ENCODE assay signal across 17 mouse cellular contexts in the genomic region with DNA sequence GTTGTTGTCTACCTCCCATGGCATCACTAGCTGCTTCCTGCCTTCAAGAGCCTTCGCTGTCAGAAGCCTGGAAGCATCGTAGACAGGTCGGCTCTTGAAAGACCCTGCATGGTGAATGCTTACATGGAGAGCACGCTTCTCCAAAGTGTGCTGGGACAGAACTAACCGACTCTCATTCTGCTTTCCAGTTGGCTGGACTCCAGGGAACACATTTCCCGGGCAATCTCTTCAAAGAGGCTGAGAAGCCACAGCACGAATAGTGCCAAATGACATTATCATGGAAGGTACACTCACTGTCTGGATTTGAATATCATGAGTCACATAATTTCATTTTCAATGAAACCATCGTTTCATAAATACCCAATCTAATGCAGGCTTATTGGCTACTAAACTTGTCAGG.
DNase-seq lines count a peak whose midpoint lies in the region; ATAC-seq lines count a peak whose summit lies in the region.
"Had no signal": no experiment of that assay in that cellular context is flagged by ENCODE, and none has a peak within 500 bp of the region (broad histone marks: within the 10 kb centered on the region; RNA-seq: fewer than 3 reads in every experiment).

No protein-coding gene starts in this region.

- H3K4me2 ChIP-seq in liver, embryonic 12.5 days, result no peak overlapping the region
- H3K4me2 ChIP-seq: embryonic facial prominence, embryonic 13.5 days; liver, embryonic 15.5 days had no signal

- no peaks in the 10 kb centered on the region for H3K4me1 ChIP-seq in liver, embryonic 12.5 days
- H3K4me1 ChIP-seq: embryonic facial prominence, embryonic 13.5 days; forebrain, embryonic 10.5 days; heart, embryonic 10.5 days; liver, embryonic 15.5 days had no signal

- no peak overlapping the region for H3K27ac ChIP-seq in liver, embryonic 12.5 days
- H3K27ac ChIP-seq: embryonic facial prominence, embryonic 13.5 days; forebrain, embryonic 10.5 days; heart, embryonic 10.5 days; liver, embryonic 15.5 days had no signal

- DNase-seq in left cerebral cortex, postnatal 4 days, result peak; percentile 24
- DNase-seq in left cerebral cortex, postnatal 36 days (ENCODE audit: low spot score in 2 of 2), result no peak
- DNase-seq in cerebellum, adult 8-10 months, result peak; percentile 33
- peak; percentile 55 for DNase-seq in layer of hippocampus, adult 9-11 months
- DNase-seq in gastrocnemius, postnatal 4 days (ENCODE audit: low spot score in 2 of 2), result no peak
- DNase-seq: gastrocnemius, postnatal 10 days; heart, postnatal 36 days; kidney, postnatal 10 days; retina, postnatal 1 day; thymus, adult 2 months had no signal

- 70% methylated on average over 8 of the region's 8 CpGs for whole genome bisulfite sequencing in liver, embryonic 12.5 days (ENCODE audit: insufficient replicate concordance)

- H3K36me3 ChIP-seq in liver, embryonic 12.5 days, result no peaks in the 10 kb centered on the region
- H3K36me3 ChIP-seq: embryonic facial prominence, embryonic 13.5 days; forebrain, embryonic 10.5 days; heart, embryonic 10.5 days; liver, embryonic 15.5 days had no signal

- ATAC-seq in cerebellum, adult (ENCODE audit: insufficient number of reproducible peaks, low FRiP score, low TSS enrichment), result peak; percentile 86
- no peak for ATAC-seq in liver, embryonic 12.5 days
- ATAC-seq: CD4-positive, CD25-positive, alpha-beta regulatory T cell, adult 4 months had no signal

- no peaks in the 10 kb centered on the region for H3K27me3 ChIP-seq in liver, embryonic 12.5 days (replicated peaks)
- H3K27me3 ChIP-seq: embryonic facial prominence, embryonic 13.5 days; liver, embryonic 15.5 days had no signal

- intact Hi-C loops in left cerebral cortex, postnatal 4 days (cut with DNase I), result no loop called here
- intact Hi-C loops in left cerebral cortex, postnatal 36 days (cut with DNase I), result no loop called here

- no peaks in the 10 kb centered on the region for H3K9me3 ChIP-seq in liver, embryonic 12.5 days (replicated peaks)
- H3K9me3 ChIP-seq: embryonic facial prominence, embryonic 13.5 days; forebrain, embryonic 10.5 days; heart, embryonic 10.5 days; liver, embryonic 15.5 days had no signal

- no peak overlapping the region for H3K4me3 ChIP-seq in liver, embryonic 12.5 days
- H3K4me3 ChIP-seq: embryonic facial prominence, embryonic 13.5 days; forebrain, embryonic 10.5 days; heart, embryonic 10.5 days; liver, embryonic 15.5 days had no signal

- H3K9ac ChIP-seq in liver, embryonic 12.5 days, result no peak overlapping the region
- H3K9ac ChIP-seq: embryonic facial prominence, embryonic 13.5 days; liver, embryonic 15.5 days had no signal

Comparison
In these comparisons a context has a peak if more than half of its experiments do, and no peak if none do; other contexts are left out.
1. DNase-seq: peak in left cerebral cortex, postnatal 4 days (single experiment), cerebellum, adult 8-10 months (single experiment) and layer of hippocampus, adult 9-11 months (single experiment); none in left cerebral cortex, postnatal 36 days (0 of 2) and gastrocnemius, postnatal 4 days (0 of 2).